Mouse (Mus musculus): ENCODE results near the gene Comp. TPM values are rescaled to one million over a fixed set of nuclear protein-coding genes. Genes with fewer than 3 reads are reported as not detected.

Gene Comp
- polyA plus RNA-seq, 1 experiment: 0.27 TPM

- TF ChIP-seq FLI1 (IDR thresholded peaks at IDR 0.05; ENCODE audit: low read length): no peak
- peaks cover 84% of the 10 kb centered on the region for H3K36me3 ChIP-seq (replicated peaks; ENCODE audit: low read length)
Observed at GRCm38 (mm10) chr8:70332878-70333202, 40.5 kb upstream of the Comp start.

GRCm38 (mm10) chr8:70338931-70339330 is 34.4 kb upstream of the Comp start:
- H3K4me1 ChIP-seq: peaks cover 32% of the 10 kb centered on the region
- no peaks in the 10 kb centered on the region for H3K9me3 ChIP-seq
- no peak overlapping the region for H3K4me3 ChIP-seq (replicated peaks)
- no peaks in the 10 kb centered on the region for H3K27me3 ChIP-seq (replicated peaks)
- H3K36me3 ChIP-seq (replicated peaks; ENCODE audit: low read length): peaks cover 100% of the 10 kb centered on the region
- TF ChIP-seq FLI1 (IDR thresholded peaks at IDR 0.05; ENCODE audit: low read length): no peak
- no peak for TF ChIP-seq GATA1 (IDR thresholded peaks at IDR 0.05; ENCODE audit: borderline replicate concordance, low read length)

More at GRCm38 (mm10) chr8:70332878-70333202, 40.5 kb upstream of the Comp start:
- Histone ChIP-seq H3K4me3 (replicated peaks) (no peak overlapping the region), H3K4me1 (peaks cover 36% of the 10 kb centered on the region), H3K9me3 (peaks cover 11% of the 10 kb centered on the region; the same call in 1 of the 2 replicates), H3K27me3 (replicated peaks) (no peaks in the 10 kb centered on the region)

DNA sequence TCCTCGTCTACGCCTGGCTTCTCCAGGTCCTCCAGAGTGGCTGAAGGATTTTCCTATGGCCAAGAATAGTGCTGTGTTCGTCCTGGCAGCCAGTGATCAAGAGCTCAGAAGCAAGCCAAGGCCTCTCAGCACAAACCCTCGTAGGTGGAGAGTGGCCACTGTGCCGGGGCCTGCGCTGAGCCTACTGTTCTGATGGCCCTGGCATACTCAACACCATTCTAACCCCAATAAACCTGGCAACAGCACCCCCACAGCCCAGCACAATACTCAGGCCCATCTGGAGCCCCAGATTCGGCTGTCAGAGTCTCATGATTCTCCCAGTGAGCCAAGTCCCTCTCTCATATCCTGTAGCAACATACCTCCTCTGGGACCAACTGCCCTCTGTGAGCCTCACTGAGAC is 32.7 kb upstream of the Comp start:
- no peaks in the 10 kb centered on the region for H3K9me3 ChIP-seq
- H3K4me3 ChIP-seq (replicated peaks): no peak overlapping the region
- H3K4me1 ChIP-seq: peaks cover 49% of the 10 kb centered on the region
- no peaks in the 10 kb centered on the region for H3K27me3 ChIP-seq (replicated peaks)
- TF ChIP-seq FLI1 (IDR thresholded peaks at IDR 0.05; ENCODE audit: low read length) (no peak), GATA1 (IDR thresholded peaks at IDR 0.05; ENCODE audit: borderline replicate concordance, low read length) (no peak)
- H3K36me3 ChIP-seq (replicated peaks; ENCODE audit: low read length): peaks cover 95% of the 10 kb centered on the region

DNA sequence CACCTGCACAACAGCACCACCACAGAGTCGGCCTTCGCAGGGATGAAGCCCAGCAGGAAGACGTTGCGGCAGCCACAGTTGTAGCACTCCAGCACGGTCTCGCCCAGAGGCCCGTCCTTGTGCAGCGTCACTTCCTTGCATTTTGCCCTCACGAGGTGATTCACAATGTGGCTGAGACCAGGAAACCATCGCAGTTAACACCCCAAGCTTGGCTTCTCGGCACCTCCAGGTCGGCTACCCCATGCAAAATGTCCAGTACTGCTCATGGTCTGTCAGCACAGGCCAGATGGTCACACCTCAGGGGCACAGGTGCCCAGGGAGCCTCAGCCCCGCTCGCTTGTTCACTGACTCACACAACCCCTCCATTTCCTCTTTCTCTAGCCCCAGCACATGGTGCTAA is 31.4 kb upstream of the Comp start:
- Histone ChIP-seq H3K9me3 (no peaks in the 10 kb centered on the region), H3K4me1 (peaks cover 55% of the 10 kb centered on the region), H3K4me3 (replicated peaks) (no peak overlapping the region), H3K36me3 (replicated peaks; ENCODE audit: low read length) (peaks cover 94% of the 10 kb centered on the region), H3K27me3 (replicated peaks) (no peaks in the 10 kb centered on the region)
- TF ChIP-seq GATA1 (IDR thresholded peaks at IDR 0.05; ENCODE audit: borderline replicate concordance, low read length) (no peak), FLI1 (IDR thresholded peaks at IDR 0.05; ENCODE audit: low read length) (no peak)

DNA sequence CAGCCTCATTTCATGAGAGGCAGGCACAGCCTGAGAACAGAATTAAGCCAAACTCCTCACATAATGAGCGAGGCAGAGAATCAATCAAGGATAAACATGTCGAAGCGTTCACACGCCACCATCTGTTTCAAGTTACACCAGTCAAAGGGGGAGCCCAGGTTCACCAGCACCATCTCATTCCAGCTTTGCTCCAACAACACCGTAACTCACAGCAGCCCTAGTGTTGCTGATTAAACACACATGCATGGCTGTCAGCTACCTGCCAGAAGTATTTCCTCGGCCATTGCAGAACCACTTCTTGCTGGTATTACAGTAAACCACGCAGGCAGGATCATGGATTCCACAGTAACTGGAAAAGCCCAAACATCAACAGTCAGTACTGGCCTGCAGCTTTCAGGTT is 30.3 kb upstream of the Comp start:
- Histone ChIP-seq H3K4me3 (replicated peaks) (no peak overlapping the region), H3K36me3 (replicated peaks; ENCODE audit: low read length) (peaks cover 94% of the 10 kb centered on the region), H3K4me1 (peaks cover 61% of the 10 kb centered on the region)

GRCm38 (mm10) chr8:70343696-70344095 is 29.7 kb upstream of the Comp start:
- Histone ChIP-seq H3K4me3 (replicated peaks) (no peak overlapping the region), H3K4me1 (peaks cover 67% of the 10 kb centered on the region), H3K9me3 (no peaks in the 10 kb centered on the region), H3K27me3 (replicated peaks) (no peaks in the 10 kb centered on the region), H3K36me3 (replicated peaks; ENCODE audit: low read length) (peaks cover 94% of the 10 kb centered on the region)
- TF ChIP-seq GATA1 (IDR thresholded peaks at IDR 0.05; ENCODE audit: borderline replicate concordance, low read length) (no peak), FLI1 (IDR thresholded peaks at IDR 0.05; ENCODE audit: low read length) (no peak)

More for the DNA sequence above, 30.3 kb upstream of the Comp start:
- TF ChIP-seq GATA1 (IDR thresholded peaks at IDR 0.05; ENCODE audit: borderline replicate concordance, low read length) (no peak), FLI1 (IDR thresholded peaks at IDR 0.05; ENCODE audit: low read length) (no peak)
- Histone ChIP-seq H3K27me3 (replicated peaks) (no peaks in the 10 kb centered on the region), H3K9me3 (no peaks in the 10 kb centered on the region)

DNA sequence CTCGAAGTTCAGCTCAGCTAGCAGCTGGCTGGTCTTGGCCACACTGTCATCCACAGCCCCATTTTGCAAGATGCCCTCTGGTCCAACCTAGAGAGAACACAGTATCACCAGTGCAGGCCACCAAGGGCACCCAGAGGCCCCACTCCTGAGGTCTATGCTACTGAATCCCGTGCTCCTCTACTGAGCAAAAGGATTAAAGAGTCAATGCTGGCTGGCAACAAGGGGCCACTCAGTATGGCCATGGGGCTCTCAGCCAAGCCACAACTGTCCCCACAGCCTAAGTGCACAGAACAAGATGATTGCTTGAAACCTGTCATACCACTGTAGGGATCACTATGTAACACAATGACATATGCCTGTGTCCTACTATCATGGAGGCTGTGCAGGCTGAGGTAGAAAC is 29.1 kb upstream of the Comp start:
- Histone ChIP-seq H3K36me3 (replicated peaks; ENCODE audit: low read length) (peaks cover 94% of the 10 kb centered on the region), H3K27me3 (replicated peaks) (no peaks in the 10 kb centered on the region), H3K4me3 (replicated peaks) (peak overlapping the region; percentile 2), H3K4me1 (peaks cover 73% of the 10 kb centered on the region), H3K9me3 (no peaks in the 10 kb centered on the region)
- no peak for TF ChIP-seq GATA1 (IDR thresholded peaks at IDR 0.05; ENCODE audit: borderline replicate concordance, low read length)
- no peak for TF ChIP-seq FLI1 (IDR thresholded peaks at IDR 0.05; ENCODE audit: low read length)

GRCm38 (mm10) chr8:70347443-70347842 is 25.9 kb upstream of the Comp start:
- H3K27me3 ChIP-seq (replicated peaks): no peaks in the 10 kb centered on the region
- H3K4me1 ChIP-seq: peaks cover 93% of the 10 kb centered on the region
- H3K4me3 ChIP-seq (replicated peaks): no peak overlapping the region
- TF ChIP-seq GATA1 (IDR thresholded peaks at IDR 0.05; ENCODE audit: borderline replicate concordance, low read length) (no peak), FLI1 (IDR thresholded peaks at IDR 0.05; ENCODE audit: low read length) (no peak)
- H3K36me3 ChIP-seq (replicated peaks; ENCODE audit: low read length): peaks cover 83% of the 10 kb centered on the region
- no peaks in the 10 kb centered on the region for H3K9me3 ChIP-seq

DNA sequence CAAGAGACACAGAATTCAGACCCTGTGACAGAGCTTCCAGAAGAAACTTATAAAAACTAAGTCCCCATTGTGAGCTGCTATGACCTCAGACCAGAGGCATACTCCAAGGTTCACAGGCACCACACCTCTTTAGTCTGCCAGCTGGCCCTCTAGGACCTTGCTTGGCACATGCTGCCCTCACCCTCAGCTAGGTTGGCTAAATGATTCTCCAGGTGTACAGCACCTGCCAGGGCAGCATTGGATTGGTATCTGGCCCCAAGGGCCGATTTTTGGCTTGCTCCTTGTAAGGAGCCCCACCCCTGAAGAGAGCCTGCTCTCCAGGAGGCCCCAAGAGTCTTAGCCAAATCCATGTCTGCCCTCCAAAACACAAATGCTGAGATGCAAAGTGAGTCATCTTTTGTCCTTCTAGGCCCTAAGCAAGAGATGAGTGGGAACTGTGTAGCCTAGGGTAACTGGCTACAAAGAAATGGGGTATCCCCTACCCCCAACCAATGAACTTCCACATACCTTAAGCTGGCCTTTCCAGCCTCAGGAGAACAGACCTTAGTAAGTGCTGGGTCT is 25.4 kb upstream of the Comp start:
- H3K36me3 ChIP-seq (replicated peaks; ENCODE audit: low read length): peaks cover 78% of the 10 kb centered on the region
- no peaks in the 10 kb centered on the region for H3K27me3 ChIP-seq (replicated peaks)
- TF ChIP-seq GATA1 (IDR thresholded peaks at IDR 0.05; ENCODE audit: borderline replicate concordance, low read length) (no peak), FLI1 (IDR thresholded peaks at IDR 0.05; ENCODE audit: low read length) (no peak)
- H3K9me3 ChIP-seq: no peaks in the 10 kb centered on the region
- H3K4me3 ChIP-seq (replicated peaks): no peak overlapping the region
- H3K4me1 ChIP-seq: peaks cover 88% of the 10 kb centered on the region

DNA sequence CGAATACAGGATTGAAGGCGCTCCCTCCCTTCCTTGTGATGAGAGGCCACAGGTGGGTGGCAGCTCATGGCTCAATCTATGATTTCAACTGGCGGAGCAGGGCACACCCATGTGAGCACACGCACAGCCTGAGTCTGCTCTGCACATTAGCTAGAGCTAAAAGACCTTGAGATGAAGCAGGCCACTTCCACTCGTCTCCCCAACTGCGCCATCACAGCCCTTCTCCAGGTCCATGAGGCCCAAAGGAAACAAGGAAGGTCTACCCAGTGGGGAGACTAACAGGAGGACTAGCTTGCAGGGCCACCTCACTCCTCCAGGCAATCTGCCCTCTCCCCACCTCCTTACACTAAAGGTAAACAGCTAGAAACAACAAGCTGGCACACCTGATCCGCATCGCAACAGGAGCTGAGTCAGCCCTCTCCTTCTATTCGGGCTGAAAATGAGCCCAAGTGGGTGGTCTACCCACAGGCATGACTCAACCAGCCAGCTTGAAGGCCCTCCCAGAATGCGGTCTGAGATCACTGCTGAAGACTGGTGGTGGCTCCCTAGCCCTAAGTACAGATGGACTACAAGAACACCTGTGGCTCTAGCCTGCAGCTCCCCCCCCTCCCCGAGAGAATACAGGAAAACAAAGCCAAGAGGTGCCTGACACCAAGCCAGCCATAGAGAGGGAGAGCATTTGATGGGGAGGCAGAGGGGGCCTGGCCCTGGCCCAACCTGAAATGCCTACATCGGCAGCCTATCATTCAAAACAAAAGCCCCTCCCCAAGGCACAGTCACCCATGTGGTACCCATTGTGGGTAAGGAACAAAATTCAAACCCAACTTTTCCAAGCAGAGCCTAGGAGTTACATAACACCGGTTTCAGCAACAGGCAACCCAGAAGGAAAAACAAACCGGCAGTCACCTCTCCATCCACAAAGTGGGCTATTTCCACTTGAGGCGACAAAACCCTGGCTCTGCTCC is 22.0 kb upstream of the Comp start:
- Histone ChIP-seq H3K4me1 (peaks cover 79% of the 10 kb centered on the region), H3K27me3 (replicated peaks) (no peaks in the 10 kb centered on the region), H3K4me3 (replicated peaks) (peak overlapping the region; percentile 97), H3K9me3 (no peaks in the 10 kb centered on the region), H3K36me3 (replicated peaks; ENCODE audit: low read length) (peaks cover 50% of the 10 kb centered on the region)
- TF ChIP-seq FLI1 (IDR thresholded peaks at IDR 0.05; ENCODE audit: low read length) (no peak), GATA1 (IDR thresholded peaks at IDR 0.05; ENCODE audit: borderline replicate concordance, low read length) (no peak)

Measured in megakaryocyte, embryonic 14.5 days (primary cell).